Mouse (Mus musculus) embryonic facial prominence, embryonic 11.5 days (tissue): ENCODE results near the gene Nlrx1. TPM values are rescaled to one million over a fixed set of nuclear protein-coding genes. Genes with fewer than 3 reads are reported as not detected.

Experiments used
- ATAC-seq: fragments of 200-750 bp; cut with Nextera tagmentation; replicated peaks from 2 replicates; pipeline ENCODE4 v1.8.0; 2017; ENCODE audit warnings: low read depth; ENCODE audit not compliant: insufficient number of reproducible peaks, low FRiP score, low TSS enrichment
- DNase-seq: peaks from one replicate; pipeline ENCODE4 v3.0.0-alpha.2; 2015; ENCODE audit warnings: low spot score
- H3K27ac ChIP-seq: fragments of 300-500 bp; sonication (generic); replicated peaks from 2 replicates; pipeline ENCODE4 v1.5.1; 2014; ENCODE audit warnings: mild to moderate bottlenecking, low read depth, low read length, control low read depth
- H3K27me3 ChIP-seq: fragments of 300-500 bp; sonication (generic); 2 replicates; pipeline ENCODE4 v1.6.1; 2014; ENCODE audit warnings: mild to moderate bottlenecking, low read length, moderate library complexity, mixed read lengths; ENCODE audit not compliant: control insufficient read depth, insufficient read depth
- H3K36me3 ChIP-seq: fragments of 300-500 bp; sonication (generic); replicated peaks from 2 replicates; pipeline ENCODE4 v1.6.1; 2014; ENCODE audit warnings: low read depth, mild to moderate bottlenecking, low read length, moderate library complexity, mixed read lengths; ENCODE audit not compliant: control insufficient read depth, insufficient read depth
- H3K4me1 ChIP-seq: fragments of 300-500 bp; sonication (generic); 2 replicates; pipeline ENCODE4 v1.6.1; 2014; ENCODE audit warnings: low read length, mixed read lengths; ENCODE audit not compliant: control insufficient read depth, insufficient read depth
- H3K4me2 ChIP-seq: fragments of 300-500 bp; sonication (generic); 2 replicates; pipeline ENCODE4 v1.6.1; 2014; ENCODE audit warnings: low read depth, mild to moderate bottlenecking, control low read depth, low read length, moderate library complexity
- H3K4me3 ChIP-seq: fragments of 300-500 bp; sonication (generic); 2 replicates; pipeline ENCODE4 v1.5.1; 2014; ENCODE audit warnings: low read depth, low read length, control low read depth
- H3K9ac ChIP-seq: fragments of 300-500 bp; sonication (generic); replicated peaks from 2 replicates; pipeline ENCODE4 v1.6.1; 2014; ENCODE audit warnings: mild to moderate bottlenecking, control low read depth, low read length
- H3K9me3 ChIP-seq: fragments of 300-500 bp; sonication (generic); replicated peaks from 2 replicates; pipeline ENCODE4 v1.6.1; 2016; ENCODE audit warnings: mild to moderate bottlenecking, low read length, inconsistent platforms, mixed read lengths; ENCODE audit not compliant: control insufficient read depth
- WGBS: fragments of 180-500 bp; shearing (Covaris S2); extraction: QIAGEN DNeasy Blood & Tissue Kit; methylation state at CpG from one replicate; pipeline ENCODE4 v1.1.7; 2014; 5-methylcytosine and 5-hydroxymethylcytosine counted together
- polyA plus RNA-seq: library from polyadenylated mRNA; unstranded; fragments of >200 nt; fragmentation: Nextera tagmentation; extraction: Ambion mirVana; gene quantifications from 2 replicates; pipeline ENCODE4 v1.2.1, GENCODE M21; 2014

Nlrx1 gene
- polyA plus RNA-seq, 1 experiment from 2014 or later, result 2.6 TPM

- H3K9me3 ChIP-seq, result no peaks in the 10 kb centered on the region
- H3K27ac ChIP-seq, result no peak overlapping the region
- H3K36me3 ChIP-seq, result no peaks in the 10 kb centered on the region
- no peak overlapping the region for H3K4me2 ChIP-seq
- no peak overlapping the region for H3K9ac ChIP-seq
- 78% methylated on average over 17 of the region's 17 CpGs for WGBS
- H3K27me3 ChIP-seq, result no peaks in the 10 kb centered on the region
- H3K4me3 ChIP-seq, result no peak overlapping the region
- DNase-seq (no peak), ATAC-seq (no peak)
- no peaks in the 10 kb centered on the region for H3K4me1 ChIP-seq
Measured at GRCm38 (mm10) chr9:44238501-44239190, 29.8 kb downstream of the Nlrx1 start.

DNA sequence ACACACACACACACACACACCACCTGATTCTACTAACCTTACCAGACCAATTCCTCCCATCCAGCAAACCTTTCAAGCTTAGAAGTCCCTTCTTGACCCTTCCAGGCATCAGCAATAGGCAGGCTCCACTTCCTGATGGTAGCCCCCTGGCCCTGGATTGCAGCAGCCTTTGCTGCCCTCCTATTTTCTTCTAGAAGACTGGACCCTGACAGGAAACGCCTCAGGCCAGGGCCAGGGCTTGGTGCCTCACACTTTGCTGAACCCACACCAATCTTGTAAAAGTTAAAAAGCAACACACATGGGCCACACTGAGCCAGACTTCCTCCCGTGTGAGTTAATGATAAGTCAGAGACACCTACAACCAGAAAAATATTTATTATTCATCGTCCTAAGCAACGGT, 31.3 kb downstream of the Nlrx1 start:
- no peaks in the 10 kb centered on the region for H3K9me3 ChIP-seq
- H3K4me1 ChIP-seq, result no peaks in the 10 kb centered on the region
- no peak overlapping the region for H3K9ac ChIP-seq
- no peak for DNase-seq
- no peak for ATAC-seq
- no peak overlapping the region for H3K4me2 ChIP-seq
- H3K36me3 ChIP-seq, result no peaks in the 10 kb centered on the region
- no peak overlapping the region for H3K4me3 ChIP-seq
- no peak overlapping the region for H3K27ac ChIP-seq
- WGBS, result 53% methylated on average over 4 of the region's 4 CpGs
- no peaks in the 10 kb centered on the region for H3K27me3 ChIP-seq

DNA sequence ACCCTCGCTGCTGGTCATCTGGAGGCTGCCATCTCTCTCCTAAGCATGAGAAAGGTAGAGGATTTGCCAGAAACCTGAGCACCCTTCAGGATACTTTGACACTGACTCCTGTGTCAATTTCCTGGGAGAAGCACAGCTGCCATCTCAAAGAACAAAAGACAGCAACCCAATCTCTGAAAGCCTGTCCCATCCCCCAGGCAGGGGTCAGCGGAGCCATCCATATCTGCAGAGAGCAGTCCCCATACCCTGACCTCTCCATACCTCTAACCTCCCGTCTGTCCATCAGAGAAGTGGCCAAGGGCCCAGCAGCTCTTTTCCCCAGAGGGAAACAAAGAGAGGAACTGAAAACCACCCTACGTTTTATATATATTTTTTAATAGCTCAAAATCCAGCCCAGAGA, 31.8 kb downstream of the Nlrx1 start:
- Histone ChIP-seq H3K36me3 (no peaks in the 10 kb centered on the region), H3K9me3 (no peaks in the 10 kb centered on the region), H3K9ac (no peak overlapping the region), H3K4me2 (no peak overlapping the region), H3K27ac (no peak overlapping the region), H3K4me1 (no peaks in the 10 kb centered on the region), H3K27me3 (no peaks in the 10 kb centered on the region), H3K4me3 (no peak overlapping the region)
- DNase-seq, result no peak
- ATAC-seq, result no peak
- WGBS, result 42% methylated on average over 4 of the region's 4 CpGs

DNA sequence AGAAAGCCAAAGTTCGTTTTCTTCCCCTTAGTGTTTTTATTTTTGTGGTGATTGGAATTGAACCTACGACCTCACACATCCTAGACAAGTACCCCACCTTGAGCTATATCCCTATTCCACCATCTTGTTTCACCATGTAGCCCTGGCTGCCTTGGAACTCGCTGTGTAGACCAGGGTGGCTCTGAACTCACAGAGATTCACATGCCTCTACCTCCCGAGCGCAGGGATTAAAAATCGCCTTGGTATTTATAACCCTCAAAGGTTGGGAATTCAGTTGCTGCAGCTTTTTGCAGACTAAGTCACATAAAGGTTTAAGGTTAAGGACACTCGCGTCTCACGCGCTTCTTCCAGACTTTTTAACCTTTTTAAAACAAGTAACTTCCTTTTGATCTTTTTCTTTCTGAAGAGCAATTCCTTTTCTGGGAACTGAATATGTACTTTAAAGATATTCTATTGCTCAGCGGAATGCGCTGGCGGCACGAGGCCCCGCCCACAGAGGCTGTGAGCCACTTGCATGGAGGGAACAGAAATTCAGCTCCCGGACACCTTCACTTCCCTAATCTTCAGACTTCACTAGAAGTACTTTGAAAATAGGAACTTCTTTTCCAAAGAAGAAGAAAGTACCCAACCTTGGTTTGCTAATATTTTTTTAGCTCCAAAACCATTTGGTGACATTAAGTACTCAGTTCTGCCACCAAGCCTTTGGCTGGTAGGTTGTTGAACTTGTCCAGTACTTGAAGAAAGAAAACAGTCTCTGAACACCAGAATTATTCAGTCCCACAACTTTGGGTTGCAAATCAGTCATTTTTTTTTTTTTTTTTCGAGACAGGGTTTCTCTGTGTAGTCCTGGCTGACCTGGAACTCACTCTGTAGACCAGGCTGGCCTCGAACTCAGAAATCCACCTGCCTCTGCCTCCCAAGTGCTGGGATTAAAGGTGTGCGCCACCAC, 33.6 kb downstream of the Nlrx1 start:
- Histone ChIP-seq H3K4me3 (peak overlapping the region; percentile 89), H3K4me1 (no peaks in the 10 kb centered on the region), H3K27ac (no peak overlapping the region), H3K4me2 (peak overlapping the region; percentile 36), H3K27me3 (no peaks in the 10 kb centered on the region), H3K36me3 (no peaks in the 10 kb centered on the region), H3K9ac (peak overlapping the region; percentile 28), H3K9me3 (no peaks in the 10 kb centered on the region)
- ATAC-seq, result no peak
- 24% methylated on average over 19 of the region's 19 CpGs for WGBS
- DNase-seq, result peak; percentile 47

- H3K9me3 ChIP-seq, result no peaks in the 10 kb centered on the region
- no peaks in the 10 kb centered on the region for H3K4me1 ChIP-seq
- peak within 1 kb of the TSS; percentile 94 for H3K9ac ChIP-seq
- ATAC-seq (peak; percentile 90), DNase-seq (peak; percentile 100)
- H3K36me3 ChIP-seq, result no peaks in the 10 kb centered on the region
- peak within 1 kb of the TSS; percentile 89 for H3K4me3 ChIP-seq
- H3K27ac ChIP-seq, result peak within 1 kb of the TSS; percentile 88
- H3K4me2 ChIP-seq, result peak within 1 kb of the TSS; percentile 55
- under 1% methylated on average over 66 of the region's 76 CpGs for WGBS
- H3K27me3 ChIP-seq, result no peaks in the 10 kb centered on the region
Measured at GRCm38 (mm10) chr9:44233802-44234478, 34.5 kb downstream of the Nlrx1 start, which contains the start of gene Cbl. Gene Cbl, minus strand, starts transcription at chr9:44234049.

DNA sequence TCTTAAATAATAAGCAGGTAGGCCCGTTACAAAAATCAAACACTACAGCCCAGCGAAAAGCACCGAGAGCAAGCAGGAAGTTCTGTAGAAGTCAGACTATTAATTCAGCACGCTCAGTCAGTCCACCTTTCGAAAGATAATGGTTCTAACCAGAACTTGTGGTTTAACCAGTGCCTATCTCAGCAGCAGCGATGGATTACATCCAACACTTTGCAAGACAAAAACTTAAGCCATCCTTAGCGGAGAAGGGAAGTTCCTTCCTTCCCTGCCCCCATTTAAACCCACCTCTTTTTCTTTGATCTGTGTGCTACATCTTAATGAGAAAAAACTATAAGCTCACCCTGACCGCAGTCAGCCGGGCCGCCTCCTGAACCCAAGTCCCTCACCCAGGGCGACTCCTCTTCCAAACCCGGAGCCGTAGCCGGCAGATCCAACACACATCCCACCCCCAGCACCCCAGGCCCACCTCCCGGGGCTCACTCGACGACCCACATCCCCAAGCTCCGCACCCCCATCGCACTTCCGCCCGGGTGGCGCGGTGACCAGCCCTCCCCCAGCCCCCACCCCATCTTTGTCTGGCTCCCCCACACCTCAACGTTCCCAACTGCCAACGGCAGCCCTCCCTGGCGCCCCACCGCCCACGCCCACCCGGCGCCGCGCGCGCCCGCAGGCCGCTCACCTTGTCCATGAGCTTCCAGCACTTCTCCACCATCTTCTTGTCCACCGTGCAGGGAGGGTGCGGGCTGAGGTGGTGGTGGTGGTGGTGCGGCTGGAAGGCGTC, 35.2 kb downstream of the Nlrx1 start:
- Histone ChIP-seq H3K27ac (peak overlapping the region; percentile 88), H3K9ac (peak overlapping the region; percentile 94), H3K9me3 (no peaks in the 10 kb centered on the region), H3K4me1 (no peaks in the 10 kb centered on the region), H3K27me3 (no peaks in the 10 kb centered on the region), H3K4me3 (peak overlapping the region; percentile 89), H3K36me3 (no peaks in the 10 kb centered on the region), H3K4me2 (peak overlapping the region; percentile 55)
- ATAC-seq (peak; percentile 87), DNase-seq (peak; percentile 68)
- WGBS, result under 1% methylated on average over 37 of the region's 40 CpGs

DNA sequence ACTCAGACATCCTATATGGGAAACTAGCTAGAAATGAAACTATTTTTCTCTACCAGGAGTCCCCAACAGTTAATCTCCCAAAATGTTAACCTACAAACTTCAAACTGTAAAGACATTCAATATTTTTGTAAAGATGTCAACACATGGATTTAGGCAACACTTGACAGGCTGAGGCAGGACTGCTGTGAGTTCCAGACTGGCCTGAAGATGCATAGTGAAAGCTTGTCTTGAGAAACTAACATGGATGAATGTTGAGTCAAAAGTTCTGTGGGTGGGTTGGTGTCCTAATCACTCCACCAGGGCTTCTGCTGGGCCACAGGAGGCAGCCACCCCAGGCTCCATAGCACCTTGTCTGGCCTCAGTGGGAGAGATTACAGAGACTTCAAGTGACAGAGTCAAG, 36.8 kb downstream of the Nlrx1 start:
- peak overlapping the region; percentile 2; the same call in 1 of the 2 replicates for H3K4me2 ChIP-seq
- H3K9ac ChIP-seq, result no peak overlapping the region
- DNase-seq, result no peak
- no peak for ATAC-seq
- H3K27ac ChIP-seq, result no peak overlapping the region
- no peak overlapping the region for H3K4me3 ChIP-seq
- H3K36me3 ChIP-seq, result no peaks in the 10 kb centered on the region
- H3K4me1 ChIP-seq, result no peaks in the 10 kb centered on the region
- H3K27me3 ChIP-seq, result no peaks in the 10 kb centered on the region
- no peaks in the 10 kb centered on the region for H3K9me3 ChIP-seq
